Mouse (Mus musculus) brain, embryonic 14.5 days (tissue): ENCODE measurements around the gene Parp6. TPM values are rescaled to one million over a fixed set of nuclear protein-coding genes. Genes with fewer than 3 reads are reported as not detected.
A peak's percentile ranks its signal among the peaks of the same experiment; 100 is the strongest.

Experiments used
- DNase-seq: peaks from one replicate; pipeline ENCODE4 v3.0.0-alpha.2; 2011; ENCODE audit warnings: low read depth
- CTCF ChIP-seq: fragments of 200-500 bp; IDR thresholded peaks from 2 replicates; pipeline ENCODE4 v1.5.1; 2012; ENCODE audit warnings: inconsistent platforms, mild to moderate bottlenecking, moderate library complexity, borderline replicate concordance; ENCODE audit not compliant: insufficient read depth, insufficient read length; ENCODE audit errors: extremely low read depth
- POLR2A ChIP-seq: fragments of 200-500 bp; IDR thresholded peaks from 2 replicates; pipeline ENCODE4 v1.6.1; 2012; ENCODE audit warnings: mild to moderate bottlenecking, inconsistent platforms, borderline replicate concordance; ENCODE audit not compliant: poor library complexity, insufficient read depth, insufficient read length, severe bottlenecking; ENCODE audit errors: extremely low read depth
- polyA plus RNA-seq: library from polyadenylated mRNA; depleted of rRNA; stranded (reverse); fragments of >200 nt; gene quantifications from 2 replicates; pipeline ENCODE4 v1.2.3, GENCODE M21; 2012

Gene Parp6
- polyA plus RNA-seq, 1 experiment = 187 TPM

DNA sequence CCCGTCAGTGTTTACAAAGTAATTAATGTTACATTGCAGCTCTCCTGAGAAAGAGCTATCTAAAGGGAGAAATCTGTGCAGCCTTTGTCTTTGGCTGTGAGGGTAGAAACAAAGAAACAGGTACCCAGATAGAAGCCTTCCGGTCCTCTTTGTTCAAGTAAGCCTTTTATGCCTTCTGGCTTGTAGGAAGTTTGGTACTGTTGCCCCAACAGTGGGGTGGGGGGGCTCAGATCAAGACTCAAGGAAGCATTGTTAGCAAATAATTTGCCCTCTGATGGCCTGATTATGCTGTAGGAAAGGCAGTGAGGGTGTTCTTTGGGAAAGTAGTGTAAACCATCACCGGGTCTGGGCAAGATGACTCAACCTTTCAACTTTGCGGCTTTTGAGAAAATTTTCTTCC lies 41.1 kb downstream of the Parp6 start:
- TF ChIP-seq CTCF (no peak), POLR2A (no peak)

DNA sequence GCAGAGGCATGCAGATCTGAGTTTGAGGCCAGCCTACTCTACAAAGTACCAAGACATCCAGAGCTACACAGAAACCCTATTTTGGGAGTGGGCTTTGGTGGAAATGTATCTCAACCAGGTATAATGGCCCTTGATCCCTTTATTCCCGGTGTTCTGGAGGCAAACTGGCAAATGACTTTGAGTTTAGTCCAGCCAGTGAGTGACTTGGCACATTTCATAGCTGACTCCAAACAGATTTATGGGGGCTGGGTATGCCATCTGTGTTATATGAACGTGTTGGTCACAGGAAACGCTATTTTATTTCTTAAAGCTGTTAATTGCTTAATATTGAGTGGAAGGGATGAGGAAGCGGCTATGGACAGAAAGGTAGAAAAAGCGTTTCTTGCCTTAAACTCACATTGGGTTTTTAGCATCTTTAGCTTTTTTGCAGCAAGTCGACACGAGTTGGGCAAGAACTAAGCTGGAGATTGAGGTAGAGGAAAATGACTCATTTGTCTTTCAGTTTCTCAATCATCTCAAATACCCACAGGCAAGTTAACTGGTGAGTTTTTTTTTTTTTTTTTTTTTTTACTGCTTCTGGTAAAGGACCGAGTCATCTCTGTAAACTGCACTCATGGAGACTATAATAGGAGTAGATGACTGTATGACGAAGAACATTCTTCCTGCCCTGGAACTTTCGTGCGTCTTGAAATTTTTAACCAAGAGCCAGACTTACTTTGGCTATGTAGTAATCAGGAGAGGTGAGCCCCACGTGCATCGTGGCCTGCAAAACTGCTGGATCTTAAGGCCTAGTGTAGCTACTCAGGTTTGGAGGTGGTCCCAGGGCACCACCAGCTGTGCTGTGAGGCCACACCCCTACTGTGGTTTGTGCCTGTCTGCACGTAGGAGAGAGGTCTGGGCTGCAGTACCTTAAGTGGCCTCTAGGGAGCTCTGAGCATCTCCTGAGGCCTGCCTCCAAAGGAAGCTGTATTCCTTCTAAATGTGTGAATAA lies 42.2 kb downstream of the Parp6 start:
- TF ChIP-seq CTCF = peak; percentile 81
- no peak for TF ChIP-seq POLR2A
- peak; percentile 91 for DNase-seq

More for the DNA sequence above, 41.1 kb downstream of the Parp6 start:
- DNase-seq = peak; percentile 45

DNA sequence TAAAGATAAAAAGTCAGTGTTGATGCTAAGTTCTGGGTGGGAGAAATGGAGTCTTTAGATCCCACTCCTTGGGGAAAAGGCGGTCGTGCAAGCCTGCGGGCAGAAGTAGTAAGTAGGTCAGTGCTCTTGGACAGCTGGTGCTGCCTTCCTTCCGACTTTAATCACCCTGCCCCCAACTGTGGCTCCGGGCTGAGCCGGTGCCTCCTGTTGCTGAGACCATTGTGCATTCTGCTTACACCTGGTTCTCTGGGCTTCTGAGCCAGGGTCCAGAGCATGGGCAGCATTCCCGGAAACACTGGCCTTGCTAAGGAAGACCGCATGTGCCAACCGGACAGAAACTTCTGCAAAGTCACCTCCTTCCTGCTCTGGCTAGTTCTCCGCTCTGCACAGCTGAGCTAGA lies 43.3 kb downstream of the Parp6 start:
- peak; percentile 35 for DNase-seq
- TF ChIP-seq POLR2A (no peak), CTCF (no peak)

DNA sequence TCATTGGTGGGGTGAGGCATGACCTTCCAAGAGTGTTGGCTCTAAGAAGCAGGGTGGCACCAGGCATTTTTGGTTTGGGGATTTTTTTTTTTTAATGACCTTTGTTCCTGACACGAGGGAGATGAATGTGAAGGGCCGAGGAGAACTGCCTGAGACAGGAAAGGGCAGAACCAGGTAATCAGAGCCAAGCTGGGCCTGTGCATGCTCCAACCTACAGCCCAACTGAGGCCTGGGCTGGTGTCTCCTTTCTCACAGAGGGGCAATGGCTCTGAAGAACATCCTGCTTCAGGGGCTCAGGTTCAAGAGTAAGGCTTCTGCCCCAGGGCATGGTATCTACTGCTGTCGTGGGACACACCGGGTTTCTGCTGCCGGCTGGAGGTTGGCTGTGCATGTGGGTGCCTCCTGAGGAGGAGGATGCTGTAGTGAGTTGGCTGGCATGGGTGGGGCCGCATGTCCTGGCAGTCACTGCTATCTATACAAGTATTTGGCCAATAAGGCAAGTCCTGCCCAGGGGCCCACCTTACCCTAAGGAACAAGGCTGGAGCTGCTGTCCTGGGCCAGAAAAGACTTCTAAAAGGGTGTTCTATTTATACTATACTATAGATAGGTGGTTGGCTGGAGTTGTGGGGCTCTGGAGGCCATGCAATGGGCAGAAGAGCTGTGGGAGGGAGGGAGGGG lies 44.4 kb downstream of the Parp6 start:
- DNase-seq = no peak
- TF ChIP-seq CTCF (no peak), POLR2A (no peak)

DNA sequence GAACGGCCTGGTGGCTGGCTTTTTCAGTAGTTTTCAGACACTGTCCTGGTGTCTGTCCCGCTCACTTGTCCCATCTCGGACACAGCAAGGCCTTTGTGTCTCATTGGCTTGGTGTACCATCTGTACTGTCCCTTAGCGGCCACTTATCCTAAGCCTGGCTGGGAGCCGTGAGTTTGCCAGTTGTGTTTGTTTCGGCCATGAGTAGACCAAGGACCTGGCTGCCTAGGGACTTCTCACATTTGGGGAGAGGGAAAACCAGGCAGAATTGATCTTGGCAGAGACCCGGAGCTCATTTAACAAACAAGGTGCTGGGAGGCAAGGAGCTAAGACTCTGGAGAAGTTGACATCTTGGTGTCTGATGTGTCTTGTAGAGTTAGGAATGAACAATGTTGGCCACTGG lies 46.1 kb downstream of the Parp6 start:
- TF ChIP-seq POLR2A = no peak
- no peak for TF ChIP-seq CTCF
- DNase-seq = no peak

DNA sequence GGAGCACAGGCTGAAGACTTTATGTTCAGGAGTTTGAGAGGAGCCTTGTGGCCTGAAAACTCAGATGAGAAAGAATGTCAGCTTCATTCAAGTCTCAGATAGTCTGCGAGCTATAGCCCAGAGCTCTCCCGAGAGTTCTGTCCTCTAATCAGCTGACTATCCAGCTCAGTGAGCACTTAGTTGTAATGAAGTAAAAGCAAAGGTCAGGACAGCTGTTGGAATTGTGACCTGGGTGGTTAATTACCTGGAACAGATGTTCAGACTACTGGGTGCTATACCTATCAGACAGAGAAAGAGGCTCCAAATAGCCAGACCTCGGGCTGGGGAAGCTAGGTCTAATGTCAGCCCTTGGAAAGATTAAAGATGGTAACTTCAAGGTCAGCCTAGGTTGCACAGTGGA lies 46.9 kb downstream of the Parp6 start:
- no peak for DNase-seq
- no peak for TF ChIP-seq POLR2A
- TF ChIP-seq CTCF = no peak

DNA sequence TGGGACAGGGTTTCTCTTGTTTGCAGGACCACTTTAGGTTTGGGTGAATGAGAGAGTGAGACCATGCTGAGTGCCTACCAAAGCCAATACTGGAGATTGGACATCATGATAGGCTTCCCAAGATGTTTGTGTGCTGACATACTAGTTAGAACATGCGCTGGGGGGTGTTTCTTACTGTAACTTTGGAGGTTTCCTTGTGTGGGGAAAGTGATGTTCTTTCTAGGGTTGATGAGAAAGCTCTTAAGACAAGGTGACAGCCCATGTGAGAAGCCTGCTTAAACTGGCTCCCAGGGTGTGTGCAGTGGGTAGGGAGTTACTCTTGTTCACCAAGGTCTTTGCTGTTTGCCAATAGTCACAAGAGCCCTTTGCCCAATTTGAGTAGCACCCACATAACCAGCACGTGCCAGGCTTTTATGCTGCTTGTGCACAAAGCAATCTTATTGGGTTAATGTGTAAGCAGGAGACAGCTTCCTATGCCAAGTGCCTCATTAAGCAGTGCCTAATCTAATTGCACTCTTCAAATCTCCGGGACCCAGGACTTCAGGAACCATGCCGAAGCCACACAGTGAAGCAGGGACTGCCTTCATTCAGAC lies 47.7 kb downstream of the Parp6 start:
- DNase-seq = peak; percentile 71
- TF ChIP-seq CTCF (no peak), POLR2A (no peak)

DNA sequence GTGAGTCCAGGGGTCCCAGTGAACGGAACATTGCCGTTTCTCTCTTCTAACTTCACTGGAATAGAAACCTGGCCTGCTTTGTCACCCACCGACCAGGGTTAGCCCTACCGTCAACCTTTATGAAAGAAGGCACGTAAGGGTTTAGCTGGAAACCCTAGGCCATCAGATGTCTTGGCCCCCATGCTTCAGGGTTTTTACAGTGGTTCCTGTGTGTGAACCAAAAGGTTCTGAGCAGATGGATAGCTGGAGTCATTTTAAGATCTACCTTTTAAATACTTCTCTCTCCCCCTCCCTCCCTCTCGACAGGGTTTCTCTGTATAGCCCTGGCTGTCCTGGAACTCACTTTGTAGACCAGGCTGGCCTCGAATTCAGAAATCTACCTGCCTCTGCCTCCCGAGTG lies 48.9 kb downstream of the Parp6 start:
- DNase-seq = no peak
- no peak for TF ChIP-seq CTCF
- TF ChIP-seq POLR2A = no peak

DNA sequence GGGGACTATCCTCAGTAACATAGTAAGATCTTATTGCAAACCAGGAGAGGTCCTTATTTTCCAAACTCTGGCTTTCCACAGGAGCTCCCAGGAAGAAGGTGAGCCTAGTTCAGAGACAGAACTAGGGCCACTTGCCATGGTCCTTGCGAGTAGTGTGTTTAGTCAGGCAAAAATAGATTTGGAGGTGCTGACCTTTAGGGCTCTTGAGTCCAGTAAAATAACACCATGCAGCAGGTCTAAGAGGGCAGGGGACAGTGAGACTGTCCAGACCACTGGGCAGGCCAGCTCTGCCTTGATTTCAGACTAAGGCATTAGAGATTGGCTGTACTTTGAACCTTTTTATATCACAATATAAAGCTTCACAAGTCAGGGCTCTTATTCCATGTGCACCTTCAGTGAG lies 49.7 kb downstream of the Parp6 start:
- no peak for DNase-seq
- no peak for TF ChIP-seq POLR2A
- no peak for TF ChIP-seq CTCF

DNA sequence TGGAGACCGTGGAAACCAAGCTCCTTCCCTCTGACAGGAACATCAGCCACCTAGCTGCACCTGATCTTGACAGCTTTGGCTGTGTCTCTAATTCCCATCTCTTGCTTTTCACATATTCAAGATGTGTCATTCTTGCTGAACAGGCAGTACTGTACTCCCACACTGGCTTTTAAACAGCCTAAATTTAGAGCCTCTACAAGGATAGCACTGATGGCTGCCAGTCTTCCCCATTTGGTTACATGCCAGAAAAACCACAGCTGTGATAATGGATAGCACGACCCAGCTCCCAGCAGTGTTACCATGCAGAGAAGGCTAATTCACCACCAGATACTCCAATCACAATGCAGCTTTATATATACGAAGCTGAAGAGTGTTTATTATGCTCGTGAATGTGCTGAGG lies 50.2 kb downstream of the Parp6 start:
- DNase-seq = peak; percentile 54
- TF ChIP-seq CTCF (no peak), POLR2A (no peak)

DNA sequence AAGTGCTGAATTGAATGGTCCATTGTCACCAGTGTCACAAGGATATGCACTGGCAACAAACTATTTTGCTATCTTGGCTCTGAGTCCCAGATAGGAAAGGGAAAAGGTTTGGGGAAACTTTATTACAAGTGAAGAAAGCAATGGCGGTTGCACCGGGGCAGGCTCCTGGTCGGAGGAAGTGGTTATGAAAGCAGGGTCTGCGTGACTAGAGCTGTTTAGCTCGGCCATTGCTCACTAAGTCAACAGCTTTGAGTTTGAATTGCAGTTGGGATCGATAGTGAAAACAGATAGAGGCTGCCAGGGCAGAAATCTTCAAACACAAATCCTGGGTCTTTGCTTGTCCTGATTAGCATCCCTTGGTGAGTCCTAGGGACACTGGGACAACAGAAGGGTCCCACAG lies 50.8 kb downstream of the Parp6 start:
- TF ChIP-seq POLR2A (no peak), CTCF (no peak)
- no peak for DNase-seq
